Mouse (Mus musculus): ENCODE results near the gene Tor4a. TPM values are rescaled to one million over a fixed set of nuclear protein-coding genes. Genes with fewer than 3 reads are reported as not detected.

Gene Tor4a
- polyA plus RNA-seq, 1 experiment, result 21.8 TPM

- H3K36me3 ChIP-seq (ENCODE audit: control insufficient read depth, insufficient read depth, low read length), result no peaks in the 10 kb centered on the region
- TF ChIP-seq CTCF (conservative IDR thresholded peaks at IDR 0.05; ENCODE audit: insufficient read depth, insufficient read length, low read depth, low read length) (no peak), POLR2A (IDR thresholded peaks at IDR 0.05; ENCODE audit: low read depth, low read length) (no peak)
- no peak for DNase-seq
- no peaks in the 10 kb centered on the region for H3K27me3 ChIP-seq (replicated peaks; ENCODE audit: control insufficient read depth, insufficient read depth, low read length)
- peaks cover 12% of the 10 kb centered on the region for H3K4me1 ChIP-seq (ENCODE audit: control insufficient read depth, insufficient read depth, low read length)
- H3K4me3 ChIP-seq (ENCODE audit: insufficient read depth, low read depth, low read length), result peak overlapping the region; percentile 29
- WGBS, result 62% methylated on average over 4 of the region's 4 CpGs
- H3K27ac ChIP-seq (ENCODE audit: insufficient read depth, low read depth, low read length), result peak overlapping the region; percentile 65
Measured at GRCm38 (mm10) chr2:25233421-25233820, 36.7 kb upstream of the Tor4a start.

GRCm38 (mm10) chr2:25231038-25231437 is 34.4 kb upstream of the Tor4a start:
- no peaks in the 10 kb centered on the region for H3K27me3 ChIP-seq (replicated peaks; ENCODE audit: control insufficient read depth, insufficient read depth, low read length)
- DNase-seq, result no peak
- H3K4me3 ChIP-seq (ENCODE audit: insufficient read depth, low read depth, low read length), result no peak overlapping the region
- H3K4me1 ChIP-seq (ENCODE audit: control insufficient read depth, insufficient read depth, low read length), result peaks cover 7% of the 10 kb centered on the region
- TF ChIP-seq POLR2A (IDR thresholded peaks at IDR 0.05; ENCODE audit: low read depth, low read length), result no peak
- 70% methylated on average over 12 of the region's 12 CpGs for WGBS
- no peaks in the 10 kb centered on the region for H3K36me3 ChIP-seq (ENCODE audit: control insufficient read depth, insufficient read depth, low read length)
- no peak overlapping the region for H3K27ac ChIP-seq (ENCODE audit: insufficient read depth, low read depth, low read length)

DNA sequence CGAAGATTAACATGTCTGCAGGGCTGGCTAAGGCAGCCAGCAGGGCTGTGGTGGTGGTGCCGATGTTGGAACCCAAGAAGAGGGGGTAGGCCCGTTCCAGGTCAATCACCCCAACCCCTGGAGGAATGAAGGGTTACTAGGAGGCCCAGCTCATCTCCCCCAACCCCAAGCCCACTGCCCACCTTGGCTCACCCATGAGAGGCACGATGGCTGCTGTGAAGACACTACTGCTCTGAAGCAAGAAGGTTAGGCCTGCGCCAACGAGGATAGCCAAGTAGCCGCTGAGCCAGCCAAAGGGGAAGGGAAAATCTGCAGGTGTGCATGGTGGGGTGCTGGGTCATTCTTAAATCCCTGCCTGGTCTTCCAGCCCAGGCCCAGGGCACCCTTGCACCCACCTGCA is 33.9 kb upstream of the Tor4a start:
- no peak for DNase-seq
- no peak for TF ChIP-seq POLR2A (IDR thresholded peaks at IDR 0.05; ENCODE audit: low read depth, low read length)
- TF ChIP-seq CTCF (conservative IDR thresholded peaks at IDR 0.05; ENCODE audit: insufficient read depth, insufficient read length, low read depth, low read length), result no peak
- WGBS, result 78% methylated on average over 7 of the region's 7 CpGs
- H3K4me1 ChIP-seq (ENCODE audit: control insufficient read depth, insufficient read depth, low read length), result peaks cover 2% of the 10 kb centered on the region; the same call in 1 of the 2 replicates
- H3K36me3 ChIP-seq (ENCODE audit: control insufficient read depth, insufficient read depth, low read length), result no peaks in the 10 kb centered on the region
- H3K27ac ChIP-seq (ENCODE audit: insufficient read depth, low read depth, low read length), result no peak overlapping the region
- no peak overlapping the region for H3K4me3 ChIP-seq (ENCODE audit: insufficient read depth, low read depth, low read length)
- no peaks in the 10 kb centered on the region for H3K27me3 ChIP-seq (replicated peaks; ENCODE audit: control insufficient read depth, insufficient read depth, low read length)

GRCm38 (mm10) chr2:25229582-25229981 is 32.9 kb upstream of the Tor4a start:
- no peaks in the 10 kb centered on the region; the same call in 1 of the 2 replicates for H3K4me1 ChIP-seq (ENCODE audit: control insufficient read depth, insufficient read depth, low read length)
- no peak for TF ChIP-seq CTCF (conservative IDR thresholded peaks at IDR 0.05; ENCODE audit: insufficient read depth, insufficient read length, low read depth, low read length)
- no peak for TF ChIP-seq POLR2A (IDR thresholded peaks at IDR 0.05; ENCODE audit: low read depth, low read length)
- 92% methylated on average over 5 of the region's 5 CpGs for WGBS

GRCm38 (mm10) chr2:25228995-25229530 is 32.4 kb upstream of the Tor4a start:
- no peak for TF ChIP-seq POLR2A (IDR thresholded peaks at IDR 0.05; ENCODE audit: low read depth, low read length)
- no peak for TF ChIP-seq CTCF (conservative IDR thresholded peaks at IDR 0.05; ENCODE audit: insufficient read depth, insufficient read length, low read depth, low read length)
- Histone ChIP-seq H3K4me1 (ENCODE audit: control insufficient read depth, insufficient read depth, low read length) (no peaks in the 10 kb centered on the region; the same call in 1 of the 2 replicates), H3K27ac (ENCODE audit: insufficient read depth, low read depth, low read length) (no peak overlapping the region), H3K27me3 (replicated peaks; ENCODE audit: control insufficient read depth, insufficient read depth, low read length) (no peaks in the 10 kb centered on the region), H3K36me3 (ENCODE audit: control insufficient read depth, insufficient read depth, low read length) (no peaks in the 10 kb centered on the region), H3K4me3 (ENCODE audit: insufficient read depth, low read depth, low read length) (no peak overlapping the region)
- DNase-seq, result no peak
- WGBS, result 74% methylated on average over 6 of the region's 6 CpGs

More at GRCm38 (mm10) chr2:25229582-25229981, 32.9 kb upstream of the Tor4a start:
- Histone ChIP-seq H3K36me3 (ENCODE audit: control insufficient read depth, insufficient read depth, low read length) (no peaks in the 10 kb centered on the region), H3K27ac (ENCODE audit: insufficient read depth, low read depth, low read length) (no peak overlapping the region), H3K27me3 (replicated peaks; ENCODE audit: control insufficient read depth, insufficient read depth, low read length) (no peaks in the 10 kb centered on the region), H3K4me3 (ENCODE audit: insufficient read depth, low read depth, low read length) (no peak overlapping the region)
- DNase-seq, result no peak

DNA sequence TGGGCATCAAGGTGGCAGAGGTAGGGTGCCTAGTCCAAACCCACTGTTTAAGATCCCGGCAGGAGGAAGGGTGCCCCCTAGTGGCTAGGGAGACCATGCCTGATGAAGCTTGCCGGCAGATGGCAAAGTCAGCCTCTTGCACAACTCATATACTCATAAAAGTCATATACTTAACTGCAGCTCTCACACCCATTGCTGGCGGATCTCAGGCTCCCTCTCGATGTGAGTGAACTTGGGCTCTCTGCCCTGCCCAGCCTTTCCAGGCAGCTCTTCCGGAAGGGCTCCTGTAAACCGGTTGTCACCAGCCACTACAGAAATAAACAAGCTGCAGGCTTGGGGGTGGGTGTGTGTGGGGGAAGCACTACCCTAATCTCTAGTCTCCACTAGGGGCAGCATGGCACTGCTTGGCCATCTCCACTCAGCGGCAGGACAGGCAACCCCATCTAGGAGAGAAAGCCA is 31.8 kb upstream of the Tor4a start:
- Histone ChIP-seq H3K4me3 (ENCODE audit: insufficient read depth, low read depth, low read length) (peak overlapping the region; percentile 4), H3K4me1 (ENCODE audit: control insufficient read depth, insufficient read depth, low read length) (no peaks in the 10 kb centered on the region; the same call in 1 of the 2 replicates), H3K27me3 (replicated peaks; ENCODE audit: control insufficient read depth, insufficient read depth, low read length) (no peaks in the 10 kb centered on the region), H3K27ac (ENCODE audit: insufficient read depth, low read depth, low read length) (peak overlapping the region; percentile 32), H3K36me3 (ENCODE audit: control insufficient read depth, insufficient read depth, low read length) (no peaks in the 10 kb centered on the region)
- DNase-seq, result peak; percentile 96
- under 1% methylated on average over 7 of the region's 7 CpGs for WGBS
- TF ChIP-seq POLR2A (IDR thresholded peaks at IDR 0.05; ENCODE audit: low read depth, low read length) (peak; percentile 10), CTCF (conservative IDR thresholded peaks at IDR 0.05; ENCODE audit: insufficient read depth, insufficient read length, low read depth, low read length) (peak; percentile 93)

DNA sequence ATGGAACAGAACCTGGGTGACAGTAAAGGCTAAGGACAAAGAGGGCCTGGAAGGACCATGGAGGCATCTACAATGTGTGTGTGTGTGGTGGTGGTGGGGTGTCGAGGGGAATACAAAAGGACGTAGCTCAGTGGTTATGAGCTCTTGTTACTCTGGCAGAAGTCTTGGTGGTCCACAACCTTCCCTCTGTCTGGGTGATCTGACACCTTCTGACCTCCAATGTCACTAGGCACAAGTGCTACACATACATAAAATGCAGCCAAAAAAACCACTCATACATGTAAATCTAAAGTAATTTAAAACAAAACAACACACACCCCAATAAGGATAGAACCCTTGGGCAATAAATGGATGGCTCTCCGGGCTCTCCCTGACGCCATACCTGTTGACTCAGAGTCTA is 30.7 kb upstream of the Tor4a start:
- no peaks in the 10 kb centered on the region; the same call in 1 of the 2 replicates for H3K4me1 ChIP-seq (ENCODE audit: control insufficient read depth, insufficient read depth, low read length)
- no peak overlapping the region for H3K4me3 ChIP-seq (ENCODE audit: insufficient read depth, low read depth, low read length)
- H3K27me3 ChIP-seq (replicated peaks; ENCODE audit: control insufficient read depth, insufficient read depth, low read length), result no peaks in the 10 kb centered on the region
- WGBS, result 86% methylated on average over 4 of the region's 4 CpGs
- H3K36me3 ChIP-seq (ENCODE audit: control insufficient read depth, insufficient read depth, low read length), result no peaks in the 10 kb centered on the region
- H3K27ac ChIP-seq (ENCODE audit: insufficient read depth, low read depth, low read length), result no peak overlapping the region
- DNase-seq, result no peak
- TF ChIP-seq POLR2A (IDR thresholded peaks at IDR 0.05; ENCODE audit: low read depth, low read length), result no peak
- TF ChIP-seq CTCF (conservative IDR thresholded peaks at IDR 0.05; ENCODE audit: insufficient read depth, insufficient read length, low read depth, low read length), result no peak

All from kidney, adult 2 months (tissue).